ENCODE assay signal across 33 mouse cellular contexts in genomic region chr2:63105971-63106370, GRCm38 (mm10).
"Had no signal": no experiment of that assay in that cellular context is flagged by ENCODE, and none has a peak within 500 bp of the region (broad histone marks: within the 10 kb centered on the region; RNA-seq: fewer than 3 reads in every experiment).

No protein-coding gene starts in this region.

- H3K9ac ChIP-seq: heart, embryonic 12.5 days; heart, embryonic 13.5 days; heart, embryonic 15.5 days; hindbrain, embryonic 12.5 days; hindbrain, embryonic 13.5 days; hindbrain, embryonic 14.5 days; hindbrain, embryonic 15.5 days; kidney, embryonic 15.5 days had no signal

- H3K4me1 ChIP-seq: heart, embryonic 10.5 days; heart, embryonic 12.5 days; heart, embryonic 13.5 days; heart, embryonic 15.5 days; hindbrain, embryonic 10.5 days; hindbrain, embryonic 12.5 days; hindbrain, embryonic 13.5 days; hindbrain, embryonic 15.5 days; kidney, embryonic 15.5 days had no signal

- H3K27me3 ChIP-seq: heart, embryonic 12.5 days; heart, embryonic 13.5 days; heart, embryonic 15.5 days; hindbrain, embryonic 12.5 days; hindbrain, embryonic 13.5 days; hindbrain, embryonic 15.5 days; kidney, embryonic 15.5 days had no signal

- H3K4me2 ChIP-seq: heart, embryonic 11.5 days; heart, embryonic 12.5 days; heart, embryonic 13.5 days; heart, embryonic 15.5 days; hindbrain, embryonic 12.5 days; hindbrain, embryonic 13.5 days; hindbrain, embryonic 14.5 days; hindbrain, embryonic 15.5 days; kidney, embryonic 15.5 days had no signal

- H3K9me3 ChIP-seq: heart, embryonic 10.5 days; heart, embryonic 12.5 days; heart, embryonic 13.5 days; heart, embryonic 15.5 days; hindbrain, embryonic 10.5 days; hindbrain, embryonic 12.5 days; hindbrain, embryonic 13.5 days; hindbrain, embryonic 15.5 days; kidney, embryonic 15.5 days had no signal

- ATAC-seq: hindbrain, embryonic 16.5 days; hindbrain, postnatal 0 days; inflammation-experienced regulatory T-cells, adult 6 months had no signal

- DNase-seq: heart, postnatal 10 days; heart, postnatal 14 days; heart, postnatal 36 days; heart, postnatal 4 days; kidney, adult 11 months; kidney, adult 18-20 months; kidney, adult 2 months; kidney, adult 8-10 months; kidney, adult 9 months; kidney, postnatal 10 days; kidney, postnatal 14 days; kidney, postnatal 25 days; kidney, postnatal 36 days; kidney, postnatal 4 days; layer of hippocampus, adult 9-11 months; layer of hippocampus, postnatal 36 days had no signal

- H3K36me3 ChIP-seq: heart, embryonic 10.5 days; heart, embryonic 12.5 days; heart, embryonic 13.5 days; heart, embryonic 15.5 days; hindbrain, embryonic 10.5 days; hindbrain, embryonic 12.5 days; hindbrain, embryonic 13.5 days; hindbrain, embryonic 15.5 days; kidney, embryonic 15.5 days had no signal

- H3K27ac ChIP-seq: heart, embryonic 10.5 days; heart, embryonic 13.5 days; heart, embryonic 15.5 days; hindbrain, embryonic 10.5 days; hindbrain, embryonic 12.5 days; hindbrain, embryonic 13.5 days; hindbrain, embryonic 14.5 days; hindbrain, embryonic 15.5 days; hindbrain, postnatal 0 days; kidney, embryonic 15.5 days; kidney, postnatal 0 days; layer of hippocampus, adult 2 months; left cerebral cortex, adult 2 months had no signal

- H3K4me3 ChIP-seq: heart, embryonic 10.5 days; heart, embryonic 12.5 days; heart, embryonic 13.5 days; heart, embryonic 15.5 days; hindbrain, embryonic 10.5 days; hindbrain, embryonic 12.5 days; hindbrain, embryonic 13.5 days; hindbrain, embryonic 15.5 days; kidney, embryonic 15.5 days; layer of hippocampus, adult 2 months; left cerebral cortex, adult 2 months had no signal
